Mouse (Mus musculus): Measurements from ENCODE around the gene Ctsf. TPM values are rescaled to one million over a fixed set of nuclear protein-coding genes. Genes with fewer than 3 reads are reported as not detected.

The Ctsf gene
- polyA plus RNA-seq, 1 experiment from 2014 or later: 31.6 TPM

DNA sequence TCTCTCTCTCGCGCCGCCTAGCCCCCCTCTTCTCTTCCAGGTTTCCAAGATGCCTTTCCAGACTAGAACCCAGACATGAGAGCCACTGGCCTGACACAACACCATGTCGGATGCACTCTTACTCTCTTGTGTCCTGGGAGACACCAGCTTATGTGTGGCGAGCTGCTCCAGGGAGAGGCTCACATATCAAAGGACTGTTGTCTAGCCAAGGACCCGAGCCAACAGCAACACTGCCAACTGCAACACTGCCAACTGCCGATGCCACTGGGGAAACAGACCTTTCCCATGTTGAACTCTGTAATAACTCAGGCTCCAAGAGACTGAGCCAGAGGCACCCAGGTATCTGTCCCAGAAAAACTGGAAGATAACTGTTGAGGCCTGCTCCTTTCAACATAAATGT lies 25.8 kb upstream of the Ctsf start:
- no peak for ATAC-seq (ENCODE audit: insufficient number of reproducible peaks, insufficient read depth, low FRiP score, low TSS enrichment, low read depth)
- WGBS: 62% methylated on average over 7 of the region's 7 CpGs
- H3K4me3 ChIP-seq (replicated peaks): no peak overlapping the region
- no peaks in the 10 kb centered on the region for H3K27me3 ChIP-seq
- no peak overlapping the region for H3K4me2 ChIP-seq
- no peak overlapping the region for H3K27ac ChIP-seq
- peaks cover 3% of the 10 kb centered on the region; the same call in 1 of the 2 replicates for H3K4me1 ChIP-seq (replicated peaks)
- no peak overlapping the region for H3K9ac ChIP-seq (replicated peaks)
- peaks cover 53% of the 10 kb centered on the region for H3K36me3 ChIP-seq
- H3K9me3 ChIP-seq: no peaks in the 10 kb centered on the region

DNA sequence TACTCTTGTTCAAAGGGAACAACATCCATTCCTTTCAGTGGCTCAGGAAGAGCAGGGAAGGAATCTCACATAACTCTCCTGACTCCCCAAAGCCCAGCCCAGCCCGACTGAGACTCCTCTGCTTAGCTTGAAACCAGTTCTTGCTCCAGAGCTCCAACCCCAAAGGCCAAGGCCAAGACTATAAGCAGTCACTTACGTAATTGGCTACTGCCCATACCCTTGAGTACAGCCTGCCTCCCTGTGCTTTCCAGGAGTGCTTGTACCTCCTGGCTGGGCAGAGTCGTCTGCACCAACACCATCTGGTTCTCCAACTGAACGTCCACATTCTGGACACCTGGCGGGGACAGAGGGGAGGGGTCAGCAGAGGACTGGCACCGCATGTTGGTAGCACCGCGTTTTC lies 21.0 kb upstream of the Ctsf start:
- H3K9me3 ChIP-seq: no peaks in the 10 kb centered on the region
- no peak overlapping the region for H3K9ac ChIP-seq (replicated peaks)
- no peak overlapping the region for H3K27ac ChIP-seq
- peaks cover 31% of the 10 kb centered on the region for H3K36me3 ChIP-seq
- H3K4me1 ChIP-seq (replicated peaks): peaks cover 11% of the 10 kb centered on the region
- ATAC-seq (ENCODE audit: insufficient number of reproducible peaks, insufficient read depth, low FRiP score, low TSS enrichment, low read depth): no peak
- H3K27me3 ChIP-seq: no peaks in the 10 kb centered on the region
- WGBS: 79% methylated on average over 8 of the region's 8 CpGs
- no peak overlapping the region for H3K4me2 ChIP-seq
- no peak overlapping the region for H3K4me3 ChIP-seq (replicated peaks)

DNA sequence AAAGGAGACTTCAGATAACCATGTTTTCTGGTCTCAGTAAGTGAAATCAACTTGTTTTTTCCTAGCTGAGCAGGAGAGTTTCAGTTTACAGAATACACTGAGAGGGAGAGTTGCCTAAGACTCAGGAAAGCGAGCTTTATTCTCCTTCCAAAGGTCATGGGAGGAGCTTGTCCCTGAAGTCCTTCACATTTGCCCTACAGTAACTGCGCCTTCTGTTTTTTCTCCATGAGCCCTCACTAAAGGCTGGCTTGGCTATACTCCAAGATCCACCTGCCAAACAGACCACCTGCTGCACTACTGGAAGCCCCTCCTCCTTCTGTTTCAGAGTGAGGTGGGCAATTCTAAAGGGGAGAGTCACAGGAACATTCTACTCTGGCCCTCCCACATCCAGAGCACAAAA lies 18.8 kb upstream of the Ctsf start:
- ATAC-seq (ENCODE audit: insufficient number of reproducible peaks, insufficient read depth, low FRiP score, low TSS enrichment, low read depth): no peak
- H3K36me3 ChIP-seq: peaks cover 19% of the 10 kb centered on the region
- peaks cover 18% of the 10 kb centered on the region for H3K27me3 ChIP-seq
- H3K4me2 ChIP-seq: no peak overlapping the region
- H3K4me1 ChIP-seq (replicated peaks): peaks cover 14% of the 10 kb centered on the region
- H3K27ac ChIP-seq: no peak overlapping the region
- no peak overlapping the region for H3K4me3 ChIP-seq (replicated peaks)
- H3K9ac ChIP-seq (replicated peaks): no peak overlapping the region
- 77% methylated on average over 2 of the region's 2 CpGs for WGBS
- H3K9me3 ChIP-seq: no peaks in the 10 kb centered on the region

GRCm38 (mm10) chr19:4837049-4837448 lies 17.9 kb upstream of the Ctsf start:
- no peak for ATAC-seq (ENCODE audit: insufficient number of reproducible peaks, insufficient read depth, low FRiP score, low TSS enrichment, low read depth)
- Histone ChIP-seq H3K36me3 (peaks cover 17% of the 10 kb centered on the region), H3K9ac (replicated peaks) (no peak overlapping the region), H3K9me3 (no peaks in the 10 kb centered on the region), H3K4me1 (replicated peaks) (peaks cover 14% of the 10 kb centered on the region), H3K27ac (no peak overlapping the region), H3K27me3 (peaks cover 27% of the 10 kb centered on the region), H3K4me3 (replicated peaks) (no peak overlapping the region), H3K4me2 (no peak overlapping the region)
- 95% methylated on average over 6 of the region's 6 CpGs for WGBS

- no peak overlapping the region for H3K27ac ChIP-seq
- H3K9ac ChIP-seq (replicated peaks): peak overlapping the region; percentile 75
- H3K9me3 ChIP-seq: no peaks in the 10 kb centered on the region
- peaks cover 14% of the 10 kb centered on the region for H3K4me1 ChIP-seq (replicated peaks)
- peak; percentile 1; the same call in 1 of the 2 replicates for ATAC-seq (ENCODE audit: insufficient number of reproducible peaks, insufficient read depth, low FRiP score, low TSS enrichment, low read depth)
- WGBS: 38% methylated on average over 10 of the region's 10 CpGs
- H3K4me3 ChIP-seq (replicated peaks): peak overlapping the region; percentile 62
- H3K27me3 ChIP-seq: peaks cover 38% of the 10 kb centered on the region
- peaks cover 4% of the 10 kb centered on the region; the same call in 1 of the 2 replicates for H3K36me3 ChIP-seq
- peak overlapping the region; percentile 96 for H3K4me2 ChIP-seq
These were observed 16.3 kb upstream of the Ctsf start for GRCm38 (mm10) chr19:4838526-4839140.

GRCm38 (mm10) chr19:4839149-4839548 lies 15.8 kb upstream of the Ctsf start, which contains the start of the genes Ccs and Ccdc87:
TSS of gene Ccs (minus strand) at chr19:4839332.
TSS of gene Ccdc87 (plus strand) at chr19:4839366.
- peaks cover 14% of the 10 kb centered on the region for H3K4me1 ChIP-seq (replicated peaks)
- H3K9me3 ChIP-seq: no peaks in the 10 kb centered on the region
- under 1% methylated on average over 25 of the region's 25 CpGs for WGBS
- H3K4me2 ChIP-seq: peak within 1 kb of the TSS; percentile 96
- peak within 1 kb of the TSS; percentile 62 for H3K4me3 ChIP-seq (replicated peaks)
- H3K36me3 ChIP-seq: peaks cover 4% of the 10 kb centered on the region; the same call in 1 of the 2 replicates
- peak within 1 kb of the TSS; percentile 75 for H3K9ac ChIP-seq (replicated peaks)
- peak; percentile 99 for ATAC-seq (ENCODE audit: insufficient number of reproducible peaks, insufficient read depth, low FRiP score, low TSS enrichment, low read depth)
- H3K27ac ChIP-seq: no peak within 1 kb of the TSS
- peaks cover 38% of the 10 kb centered on the region for H3K27me3 ChIP-seq

DNA sequence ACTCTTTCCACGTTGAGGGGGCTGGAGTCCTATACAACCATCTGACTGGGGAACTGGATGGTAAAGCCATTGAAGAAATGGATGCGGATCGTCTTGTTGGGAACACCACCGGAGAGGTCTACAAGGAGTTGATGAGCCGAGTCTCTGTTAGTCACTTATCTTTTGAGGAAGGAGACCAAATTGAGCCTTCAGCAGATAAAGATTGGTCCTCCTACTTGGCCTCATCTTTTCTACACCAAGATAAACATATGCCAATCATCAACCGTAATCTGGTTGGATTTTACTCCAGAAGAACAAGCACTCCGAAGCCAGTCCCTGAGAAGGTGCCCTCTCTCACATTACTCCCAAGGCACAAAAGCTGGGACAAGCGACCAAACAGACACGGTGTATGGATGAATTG lies 14.1 kb upstream of the Ctsf start:
- H3K4me2 ChIP-seq: no peak overlapping the region
- H3K4me1 ChIP-seq (replicated peaks): peaks cover 14% of the 10 kb centered on the region
- H3K9ac ChIP-seq (replicated peaks): no peak overlapping the region
- H3K36me3 ChIP-seq: peaks cover 4% of the 10 kb centered on the region; the same call in 1 of the 2 replicates
- peaks cover 38% of the 10 kb centered on the region for H3K27me3 ChIP-seq
- no peak overlapping the region for H3K4me3 ChIP-seq (replicated peaks)
- ATAC-seq (ENCODE audit: insufficient number of reproducible peaks, insufficient read depth, low FRiP score, low TSS enrichment, low read depth): no peak
- WGBS: 84% methylated on average over 9 of the region's 9 CpGs
- no peaks in the 10 kb centered on the region for H3K9me3 ChIP-seq
- no peak overlapping the region for H3K27ac ChIP-seq

GRCm38 (mm10) chr19:4842611-4843010 lies 12.3 kb upstream of the Ctsf start:
- Histone ChIP-seq H3K36me3 (no peaks in the 10 kb centered on the region), H3K4me2 (no peak overlapping the region), H3K9me3 (no peaks in the 10 kb centered on the region), H3K27me3 (peaks cover 38% of the 10 kb centered on the region), H3K9ac (replicated peaks) (no peak overlapping the region), H3K4me1 (replicated peaks) (peaks cover 14% of the 10 kb centered on the region), H3K27ac (no peak overlapping the region), H3K4me3 (replicated peaks) (no peak overlapping the region)
- WGBS: 72% methylated on average over 2 of the region's 2 CpGs
- ATAC-seq (ENCODE audit: insufficient number of reproducible peaks, insufficient read depth, low FRiP score, low TSS enrichment, low read depth): no peak

DNA sequence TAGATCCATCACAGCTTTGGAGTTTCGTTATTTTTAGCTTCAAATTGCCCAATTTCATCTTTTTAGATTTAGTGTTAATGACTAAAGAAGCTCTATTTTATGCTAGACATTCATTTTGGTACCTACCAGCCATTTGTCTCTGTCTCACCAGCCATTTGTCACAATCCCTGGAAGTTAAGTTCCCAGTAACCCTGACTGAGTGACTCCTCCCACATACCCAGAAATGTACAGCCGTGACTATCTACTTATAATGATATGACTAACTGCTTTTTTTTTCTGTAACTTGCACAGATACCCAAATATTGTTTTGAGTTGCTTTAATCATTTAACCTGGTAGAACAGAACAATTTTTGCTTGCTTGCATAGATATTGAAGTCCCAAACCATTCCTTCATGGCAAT lies 9.1 kb upstream of the Ctsf start:
- peaks cover 30% of the 10 kb centered on the region for H3K27me3 ChIP-seq
- 71% methylated on average over 2 of the region's 2 CpGs for WGBS
- H3K4me3 ChIP-seq (replicated peaks): no peak overlapping the region
- H3K4me2 ChIP-seq: no peak overlapping the region
- no peaks in the 10 kb centered on the region for H3K36me3 ChIP-seq
- H3K4me1 ChIP-seq (replicated peaks): no peaks in the 10 kb centered on the region
- ATAC-seq (ENCODE audit: insufficient number of reproducible peaks, insufficient read depth, low FRiP score, low TSS enrichment, low read depth): no peak
- no peak overlapping the region for H3K27ac ChIP-seq
- H3K9ac ChIP-seq (replicated peaks): no peak overlapping the region
- no peaks in the 10 kb centered on the region for H3K9me3 ChIP-seq

GRCm38 (mm10) chr19:4847490-4847889 lies 7.4 kb upstream of the Ctsf start:
- H3K9ac ChIP-seq (replicated peaks): no peak overlapping the region
- H3K4me1 ChIP-seq (replicated peaks): no peaks in the 10 kb centered on the region
- peaks cover 14% of the 10 kb centered on the region; the same call in 1 of the 2 replicates for H3K27me3 ChIP-seq
- no peak overlapping the region for H3K4me3 ChIP-seq (replicated peaks)
- no peak overlapping the region for H3K4me2 ChIP-seq
- H3K9me3 ChIP-seq: no peaks in the 10 kb centered on the region
- no peak for ATAC-seq (ENCODE audit: insufficient number of reproducible peaks, insufficient read depth, low FRiP score, low TSS enrichment, low read depth)
- H3K27ac ChIP-seq: no peak overlapping the region
- H3K36me3 ChIP-seq: no peaks in the 10 kb centered on the region
- WGBS: 31% methylated on average over 7 of the region's 7 CpGs

- Histone ChIP-seq H3K36me3 (no peaks in the 10 kb centered on the region), H3K4me1 (replicated peaks) (0 out of 2 replicates have a peak, but pooled peaks cover 3% of the 10 kb centered on the region), H3K4me2 (no peak overlapping the region), H3K4me3 (replicated peaks) (no peak overlapping the region), H3K27ac (no peak overlapping the region), H3K9ac (replicated peaks) (no peak overlapping the region), H3K27me3 (peaks cover 7% of the 10 kb centered on the region; the same call in 1 of the 2 replicates), H3K9me3 (no peaks in the 10 kb centered on the region)
- no peak for ATAC-seq (ENCODE audit: insufficient number of reproducible peaks, insufficient read depth, low FRiP score, low TSS enrichment, low read depth)
- WGBS: 49% methylated on average over 4 of the region's 4 CpGs
These were observed 5.1 kb upstream of the Ctsf start for GRCm38 (mm10) chr19:4849800-4850199.

DNA sequence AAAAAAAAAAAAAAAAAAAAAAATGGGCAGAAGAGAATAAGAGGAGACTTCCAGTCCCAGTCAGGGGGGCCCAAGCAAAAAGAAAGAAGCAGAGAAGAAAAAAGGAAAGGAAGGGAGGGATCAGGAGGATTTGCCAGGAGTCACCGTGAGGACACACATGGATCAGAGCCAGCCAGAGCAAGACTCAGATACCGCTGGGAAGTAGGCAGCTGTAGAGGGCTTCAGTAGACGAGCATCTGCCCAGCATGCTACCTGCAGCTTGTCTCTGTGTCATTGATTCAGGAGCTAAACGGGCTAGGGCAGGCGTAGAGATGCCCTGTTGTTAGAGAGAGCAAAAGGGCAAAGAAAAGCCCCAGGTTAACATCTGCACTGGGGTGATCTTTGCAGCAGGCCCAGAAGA lies 4.6 kb upstream of the Ctsf start:
- peaks cover 7% of the 10 kb centered on the region; the same call in 1 of the 2 replicates for H3K27me3 ChIP-seq
- H3K4me3 ChIP-seq (replicated peaks): no peak overlapping the region
- 55% methylated on average over 5 of the region's 5 CpGs for WGBS
- no peak overlapping the region for H3K4me2 ChIP-seq
- ATAC-seq (ENCODE audit: insufficient number of reproducible peaks, insufficient read depth, low FRiP score, low TSS enrichment, low read depth): no peak
- no peak overlapping the region for H3K9ac ChIP-seq (replicated peaks)
- no peak overlapping the region for H3K27ac ChIP-seq
- H3K9me3 ChIP-seq: no peaks in the 10 kb centered on the region
- H3K4me1 ChIP-seq (replicated peaks): peaks cover 4% of the 10 kb centered on the region
- H3K36me3 ChIP-seq: no peaks in the 10 kb centered on the region

Data from limb, embryonic 12.5 days (tissue).